Mouse (Mus musculus) induced T-regulatory cell, adult 2 months (primary cell): ENCODE data around the gene Wasl.

Source experiments
- DNase-seq: peaks from one replicate; pipeline ENCODE4 v3.0.0-alpha.2; 2012; ENCODE audit warnings: low read depth

Wasl gene

GRCm38 (mm10) chr6:24664867-24665458, at the start of gene Wasl:
Gene Wasl (minus strand): TSS chr6:24665009.
- peak; percentile 97 for DNase-seq

GRCm38 (mm10) chr6:24707499-24707898, 42.7 kb upstream of the Wasl start:
- no peak for DNase-seq

- DNase-seq = no peak
Observed at GRCm38 (mm10) chr6:24707090-24707489, 42.3 kb upstream of the Wasl start.

- no peak for DNase-seq
Observed at GRCm38 (mm10) chr6:24697216-24697615, 32.4 kb upstream of the Wasl start.

- DNase-seq = no peak
Observed at GRCm38 (mm10) chr6:24696117-24696516, 31.3 kb upstream of the Wasl start.

- DNase-seq = no peak
Observed at GRCm38 (mm10) chr6:24694455-24695410, 29.9 kb upstream of the Wasl start.

GRCm38 (mm10) chr6:24687871-24688270, 23.1 kb upstream of the Wasl start:
- DNase-seq = no peak

GRCm38 (mm10) chr6:24683113-24683512, 18.3 kb upstream of the Wasl start:
- DNase-seq = no peak

- no peak for DNase-seq
Observed at GRCm38 (mm10) chr6:24667829-24668228, 3.0 kb upstream of the Wasl start.

- DNase-seq = no peak
Observed at GRCm38 (mm10) chr6:24666248-24666647, 1.4 kb upstream of the Wasl start.

GRCm38 (mm10) chr6:24664133-24664866, 509 bp downstream of the Wasl start:
- peak; percentile 74 for DNase-seq

GRCm38 (mm10) chr6:24663196-24664132, 1.3 kb downstream of the Wasl start:
- no peak for DNase-seq

GRCm38 (mm10) chr6:24662483-24662882, 2.3 kb downstream of the Wasl start:
- DNase-seq = peak; percentile 58

- peak; percentile 35 for DNase-seq
Observed at GRCm38 (mm10) chr6:24661879-24662278, 2.9 kb downstream of the Wasl start.

GRCm38 (mm10) chr6:24657647-24658387, 7.0 kb downstream of the Wasl start:
- DNase-seq = no peak

GRCm38 (mm10) chr6:24656094-24656493, 8.7 kb downstream of the Wasl start:
- no peak for DNase-seq

- no peak for DNase-seq
Observed at GRCm38 (mm10) chr6:24651538-24651937, 13.3 kb downstream of the Wasl start.

- DNase-seq = no peak
Observed at GRCm38 (mm10) chr6:24650719-24651118, 14.1 kb downstream of the Wasl start.

- no peak for DNase-seq
Observed at GRCm38 (mm10) chr6:24648403-24648802, 16.4 kb downstream of the Wasl start.

- no peak for DNase-seq
Observed at GRCm38 (mm10) chr6:24647103-24647691, 17.6 kb downstream of the Wasl start.
